Mouse (Mus musculus) embryonic fibroblast, embryonic 13.5 days (primary cell): ENCODE results near the gene Gm45713.

Experiments used
- CTCF ChIP-seq: IDR thresholded peaks from 2 replicates; pipeline ENCODE4 v1.5.1; 2011; ENCODE audit warnings: mild to moderate bottlenecking, control low read depth, low read length, moderate library complexity, borderline replicate concordance; ENCODE audit not compliant: insufficient read depth
- POLR2A ChIP-seq: IDR thresholded peaks from 2 replicates; pipeline ENCODE4 v1.6.1; 2011; ENCODE audit warnings: low read depth, mild to moderate bottlenecking, control low read depth, low read length, moderate library complexity

DNA sequence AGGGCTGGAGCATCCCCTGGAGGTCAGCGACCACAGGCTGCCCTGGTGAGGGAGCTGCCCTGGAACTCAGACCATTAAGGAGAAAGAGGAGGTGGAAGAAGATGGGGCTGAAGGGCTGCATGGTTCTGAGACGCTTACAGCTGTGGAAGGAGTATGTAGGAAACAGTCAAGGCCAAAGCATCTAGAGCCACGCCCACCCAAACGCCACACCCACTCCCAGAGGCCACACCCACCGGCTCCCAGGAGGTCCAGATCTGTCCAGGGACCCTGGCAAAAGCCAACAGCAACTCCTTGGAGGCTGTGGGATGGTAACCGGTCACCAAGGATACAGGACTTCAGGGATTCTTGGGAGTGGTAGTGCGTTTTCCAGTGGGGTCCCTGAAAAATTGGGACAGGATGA, 42.5 kb upstream of the Gm45713 start:
- TF ChIP-seq CTCF (no peak), POLR2A (no peak)
